Mouse (Mus musculus) pancreas, adult 10 weeks (tissue): Measurements from ENCODE around the gene Olfr157. TPM values are rescaled to one million over a fixed set of nuclear protein-coding genes. Genes with fewer than 3 reads are reported as not detected.

Source experiments
- polyA plus RNA-seq: library from polyadenylated mRNA; stranded (reverse); fragments of 350-450 nt; fragmentation: Illumina TruSeq; extraction: RNeasy Lipid Tissue Mini Kit (QIAGEN cat#74804); gene quantifications from one replicate; pipeline ENCODE4 v1.2.3, GENCODE M21; 2015; ENCODE audit warnings: low read depth, low replicate concordance; ENCODE audit not compliant: insufficient read depth

The Olfr157 gene
- not detected for polyA plus RNA-seq

GRCm38 (mm10) chr4:43840101-43840500, at the start of gene Olfr157:
Olfr157 (minus strand) TSS chr4:43840201.

GRCm38 (mm10) chr4:43875160-43875918, 35.3 kb upstream of the Olfr157 start, which contains the start of gene Reck:
Reck (plus strand) TSS chr4:43875530.

DNA sequence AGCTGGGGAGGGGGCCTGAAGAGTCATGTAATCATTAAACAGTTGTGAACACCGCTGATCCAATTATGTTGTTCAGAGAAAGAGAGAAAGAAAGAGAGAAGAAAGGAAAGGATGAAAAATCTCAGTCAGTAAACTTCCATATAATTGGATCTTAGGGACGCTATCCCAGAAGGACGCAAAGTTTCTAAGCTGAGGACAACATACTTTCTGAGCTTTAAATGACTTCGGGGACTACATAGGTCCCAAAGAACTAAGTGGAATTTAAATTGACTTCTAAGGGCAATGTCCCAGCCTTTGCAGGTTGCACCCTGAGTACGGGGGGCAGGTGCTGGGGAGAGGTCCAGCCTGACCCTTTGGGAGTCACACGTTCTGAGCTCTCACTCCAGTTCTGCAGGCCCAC, 11.3 kb upstream of the Olfr157 start, which contains the start of gene Olfr155:
Olfr155 (plus strand) TSS at position 301 of the 400 bp plus-strand sequence.

DNA sequence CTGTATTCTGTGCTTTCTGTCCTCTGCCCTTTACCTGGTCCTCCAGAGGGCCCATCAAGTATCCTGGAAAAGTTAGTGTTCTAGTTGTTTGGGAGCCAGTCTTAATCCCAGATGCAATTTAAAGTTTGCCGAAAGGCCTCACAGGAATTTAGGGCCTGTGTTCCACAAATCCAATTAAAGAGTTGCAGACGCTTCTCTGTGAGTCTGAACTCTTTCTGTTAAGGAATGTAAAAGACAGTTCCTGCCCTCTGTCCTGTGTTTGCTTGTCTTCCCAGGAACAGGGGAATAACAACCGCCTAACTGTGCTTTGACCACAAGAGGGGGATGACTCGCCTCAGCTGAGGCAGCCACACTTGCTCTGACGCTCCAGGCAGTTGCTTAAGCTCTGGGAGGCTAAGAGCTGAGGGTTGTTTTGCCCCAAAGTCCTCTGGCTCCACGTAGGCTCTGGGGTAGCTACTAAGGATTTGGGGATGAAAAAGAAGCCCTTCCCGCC, 16.1 kb downstream of the Olfr157 start, which contains the start of gene Olfr156:
Olfr156 (minus strand) TSS at position 51 of the 493 bp plus-strand sequence.

Other genes with a start within 250 kb of the Olfr157 start
- gene Npr2, start 208.3 kb downstream of the Olfr157 start, polyA plus RNA-seq = 10.7 TPM
- 1.1 TPM for gene Spag8, start 186.6 kb downstream of the Olfr157 start, polyA plus RNA-seq
- gene Hint2, start 183.7 kb downstream of the Olfr157 start, polyA plus RNA-seq = 22.0 TPM
- 1.8 TPM for gene Tmem8b, start 171.2 kb downstream of the Olfr157 start, polyA plus RNA-seq
- gene Fam221b, start 171.1 kb downstream of the Olfr157 start, polyA plus RNA-seq = 0.20 TPM
- not detected for gene Olfr70, start 139.4 kb downstream of the Olfr157 start, polyA plus RNA-seq
- gene Olfr71, start 129.9 kb downstream of the Olfr157 start, polyA plus RNA-seq = not detected
- 3.5 TPM for gene Hrct1, start 113.0 kb downstream of the Olfr157 start, polyA plus RNA-seq
- 0.65 TPM for gene Spaar, start 110.2 kb downstream of the Olfr157 start, polyA plus RNA-seq
- gene Olfr159, start 69.2 kb downstream of the Olfr157 start, polyA plus RNA-seq = not detected
- not detected for gene Olfr156, start 16.3 kb downstream of the Olfr157 start, polyA plus RNA-seq
- gene Olfr155, start 11.4 kb upstream of the Olfr157 start, polyA plus RNA-seq = not detected
- gene Reck, start 35.3 kb upstream of the Olfr157 start, polyA plus RNA-seq = 3.9 TPM
- gene Glipr2, start 117.2 kb upstream of the Olfr157 start, polyA plus RNA-seq = 4.0 TPM
- not detected for gene Ccin, start 143.3 kb upstream of the Olfr157 start, polyA plus RNA-seq
- gene Clta, start 164.3 kb upstream of the Olfr157 start, polyA plus RNA-seq = 44.7 TPM
- gene Gne, start 244.0 kb upstream of the Olfr157 start, polyA plus RNA-seq = 6.8 TPM